Mouse (Mus musculus) spleen, adult 2 months (tissue): ENCODE results near the gene Slit3. TPM values are rescaled to one million over a fixed set of nuclear protein-coding genes. Genes with fewer than 3 reads are reported as not detected.

Experiments
- DNase-seq, 2 experiments: peaks; one replicate each; pipeline versions ENCODE4 v3.0.0 to v3.0.0-alpha.2; 2012 to 2021; ENCODE audit warnings: low spot score in 2 of 2, low read depth in 1 of 2
- H3K27ac ChIP-seq: fragments of 200-500 bp; 2 replicates; pipeline ENCODE4 v1.5.1; 2012; ENCODE audit warnings: low read length, inconsistent platforms; ENCODE audit not compliant: insufficient read depth
- H3K27me3 ChIP-seq: fragments of 200-500 bp; 2 replicates; pipeline ENCODE4 v1.6.1; 2012; ENCODE audit warnings: mild to moderate bottlenecking, moderate library complexity, low read length, inconsistent platforms; ENCODE audit not compliant: control insufficient read depth, insufficient read depth
- H3K36me3 ChIP-seq: fragments of 200-500 bp; 2 replicates; pipeline ENCODE4 v1.6.1; 2012; ENCODE audit warnings: mild to moderate bottlenecking, low read length, inconsistent platforms; ENCODE audit not compliant: control insufficient read depth, insufficient read depth
- H3K4me1 ChIP-seq: fragments of 200-500 bp; 2 replicates; pipeline ENCODE4 v1.6.1; 2011; ENCODE audit warnings: inconsistent platforms; ENCODE audit not compliant: control insufficient read depth, insufficient read depth, insufficient read length
- H3K4me3 ChIP-seq: fragments of 200-500 bp; 2 replicates; pipeline ENCODE4 v1.5.1; 2011; ENCODE audit warnings: mild to moderate bottlenecking, inconsistent platforms; ENCODE audit not compliant: insufficient read depth, insufficient read length; ENCODE audit errors: extremely low read depth
- CTCF ChIP-seq: fragments of 200-500 bp; IDR thresholded peaks from 2 replicates; pipeline ENCODE4 v1.5.1; 2011; ENCODE audit warnings: mild to moderate bottlenecking, inconsistent platforms; ENCODE audit not compliant: insufficient read depth, insufficient read length, insufficient replicate concordance; ENCODE audit errors: extremely low read depth
- POLR2A ChIP-seq: fragments of 200-500 bp; IDR thresholded peaks from 2 replicates; pipeline ENCODE4 v1.6.1; 2011; ENCODE audit warnings: low read depth, low read length, inconsistent platforms
- WGBS: fragments of 180-500 bp; shearing (Covaris S2); methylation state at CpG from one replicate; pipeline ENCODE4 v1.1.7; 2018; 5-methylcytosine and 5-hydroxymethylcytosine counted together
- polyA plus RNA-seq: library from polyadenylated mRNA; depleted of rRNA; stranded (reverse); fragments of >200 nt; gene quantifications from 2 replicates; pipeline ENCODE4 v1.2.3, GENCODE M21; 2012

The Slit3 gene
- polyA plus RNA-seq, 1 experiment: 6.6 TPM

- no peak for DNase-seq
- Histone ChIP-seq H3K4me1 (no peaks in the 10 kb centered on the region), H3K27ac (no peak overlapping the region), H3K27me3 (no peaks in the 10 kb centered on the region), H3K4me3 (no peak overlapping the region), H3K36me3 (no peaks in the 10 kb centered on the region)
- 85% methylated on average over 8 of the region's 8 CpGs for WGBS
- TF ChIP-seq POLR2A (no peak), CTCF (no peak)
These were observed 436.5 kb downstream of the Slit3 start for GRCm38 (mm10) chr11:35557476-35557875.

- Histone ChIP-seq H3K27ac (no peak overlapping the region), H3K4me1 (no peaks in the 10 kb centered on the region), H3K27me3 (no peaks in the 10 kb centered on the region), H3K4me3 (no peak overlapping the region), H3K36me3 (no peaks in the 10 kb centered on the region)
- 97% methylated on average over 2 of the region's 2 CpGs for whole genome bisulfite sequencing
- no peak for TF ChIP-seq POLR2A
- TF ChIP-seq CTCF: no peak
- DNase-seq: no peak
These were observed 437.3 kb downstream of the Slit3 start for GRCm38 (mm10) chr11:35558311-35558710.

GRCm38 (mm10) chr11:35559386-35559785 lies 438.4 kb downstream of the Slit3 start:
- no peaks in the 10 kb centered on the region for H3K27me3 ChIP-seq
- DNase-seq: no peak
- H3K4me1 ChIP-seq: no peaks in the 10 kb centered on the region
- WGBS: 88% methylated on average over 3 of the region's 3 CpGs
- H3K36me3 ChIP-seq: no peaks in the 10 kb centered on the region
- no peak overlapping the region for H3K4me3 ChIP-seq
- TF ChIP-seq POLR2A (no peak), CTCF (no peak)
- H3K27ac ChIP-seq: no peak overlapping the region

- no peaks in the 10 kb centered on the region for H3K36me3 ChIP-seq
- TF ChIP-seq POLR2A (no peak), CTCF (no peak)
- H3K4me3 ChIP-seq: no peak overlapping the region
- no peak for DNase-seq
- H3K4me1 ChIP-seq: no peaks in the 10 kb centered on the region
- H3K27me3 ChIP-seq: no peaks in the 10 kb centered on the region
- WGBS: 82% methylated on average over 9 of the region's 9 CpGs
- H3K27ac ChIP-seq: no peak overlapping the region
These were observed 440.7 kb downstream of the Slit3 start for GRCm38 (mm10) chr11:35561760-35562159.

GRCm38 (mm10) chr11:35565322-35565721 lies 444.3 kb downstream of the Slit3 start:
- H3K4me1 ChIP-seq: no peaks in the 10 kb centered on the region
- no peak overlapping the region for H3K27ac ChIP-seq
- H3K36me3 ChIP-seq: no peaks in the 10 kb centered on the region
- H3K4me3 ChIP-seq: no peak overlapping the region
- TF ChIP-seq CTCF (no peak), POLR2A (no peak)
- 66% methylated on average over 6 of the region's 6 CpGs for WGBS
- H3K27me3 ChIP-seq: no peaks in the 10 kb centered on the region
- DNase-seq: no peak

GRCm38 (mm10) chr11:35566686-35567085 lies 445.7 kb downstream of the Slit3 start:
- Histone ChIP-seq H3K4me3 (no peak overlapping the region), H3K4me1 (no peaks in the 10 kb centered on the region), H3K36me3 (no peaks in the 10 kb centered on the region), H3K27me3 (no peaks in the 10 kb centered on the region), H3K27ac (no peak overlapping the region)
- no peak for TF ChIP-seq POLR2A
- TF ChIP-seq CTCF: no peak
- WGBS: 73% methylated on average over 3 of the region's 3 CpGs
- no peak for DNase-seq

- no peaks in the 10 kb centered on the region for H3K36me3 ChIP-seq
- no peaks in the 10 kb centered on the region for H3K4me1 ChIP-seq
- TF ChIP-seq POLR2A (no peak), CTCF (no peak)
- H3K27ac ChIP-seq: no peak overlapping the region
- H3K27me3 ChIP-seq: no peaks in the 10 kb centered on the region
- no peak for DNase-seq
- 88% methylated on average over 6 of the region's 6 CpGs for WGBS
- H3K4me3 ChIP-seq: no peak overlapping the region
These were observed 448.3 kb downstream of the Slit3 start for GRCm38 (mm10) chr11:35569126-35569916.
